Mouse (Mus musculus) gastrocnemius, postnatal 36 days (tissue): ENCODE measurements at regions not wholly inside any gene's neighbourhood (a gene's known extent, or its start where the extent isn't known, plus 50 kb on each side); places are given as distances from the start of the nearest gene placed in this dataset.
"Not testable (repeated sequence)": the region's sequence is repeated elsewhere in the genome, so short reads cannot be mapped to it uniquely, and the experiment has no call there.

Experiments used
- DNase-seq, 2 experiments: peaks; one replicate each; pipeline ENCODE4 v3.0.0; 2022
- intact Hi-C: fragments of 180-260 bp; cut with DNase I; formaldehyde crosslinking; loops from one replicate; pipeline ENCODE4 v1.15.1; 2025

- intact Hi-C loops, result no loop called here
- DNase-seq, result no peak
Measured at GRCm38 (mm10) chr4:105708080-105708796, 81.4 kb upstream of the Gm12728 start.

GRCm38 (mm10) chr4:105713956-105714355 is 75.7 kb upstream of the Gm12728 start:
- DNase-seq, result no peak
- intact Hi-C loops, result no loop called here

- intact Hi-C loops, result no loop called here
Measured at GRCm38 (mm10) chr4:105718080-105718479, 71.6 kb upstream of the Gm12728 start.

GRCm38 (mm10) chr4:105728696-105729095 is 61.0 kb upstream of the Gm12728 start:
- DNase-seq, result no peak
- intact Hi-C loops, result no loop called here

More at GRCm38 (mm10) chr4:105718080-105718479, 71.6 kb upstream of the Gm12728 start:
- DNase-seq, result no peak

- intact Hi-C loops, result no loop called here
- DNase-seq, result no peak
Measured at GRCm38 (mm10) chr4:105730900-105731299, 58.8 kb upstream of the Gm12728 start.

GRCm38 (mm10) chr4:105735116-105735515 is 54.6 kb upstream of the Gm12728 start:
- intact Hi-C loops, DNase-seq: not testable (repeated sequence)
